Mouse (Mus musculus): ENCODE measurements around the gene Rnf151.

DNA sequence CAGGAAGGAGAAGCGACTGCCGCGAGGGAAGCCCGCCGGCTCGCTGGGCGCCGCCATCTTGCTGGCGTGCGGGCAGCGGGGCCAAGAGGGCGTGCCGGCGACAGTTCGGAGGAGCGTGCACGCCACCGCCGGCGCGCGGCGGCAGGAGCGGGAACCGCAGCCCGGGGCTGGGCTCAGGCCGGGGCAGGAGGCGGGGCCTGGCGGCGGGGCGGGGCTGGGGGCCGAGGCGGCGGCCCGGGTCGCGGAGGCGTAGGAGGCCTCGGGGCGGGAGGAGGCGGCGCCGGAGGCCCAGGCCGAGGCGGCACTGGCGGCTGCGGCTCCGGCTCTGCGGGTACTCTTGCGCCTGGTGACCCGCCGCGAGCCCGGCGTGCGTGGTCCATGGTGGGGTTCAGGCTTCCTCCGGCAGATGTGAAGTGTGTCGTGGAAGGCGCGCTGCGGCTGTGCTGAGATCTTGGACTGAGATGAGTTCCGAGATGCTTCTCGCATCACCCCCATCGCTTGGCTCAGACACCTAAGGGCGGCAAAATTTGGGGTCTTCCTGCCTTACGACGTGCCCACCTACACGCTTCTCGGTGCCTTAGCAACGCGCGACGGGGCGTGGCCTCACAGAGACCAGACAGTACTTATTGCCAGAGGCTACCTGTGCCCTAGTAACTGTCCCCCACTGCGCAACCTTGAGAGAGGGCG is 21.7 kb downstream of the Rnf151 start, which contains the start of the genes Gfer and Noxo1:
- TF ChIP-seq CTCF (conservative IDR thresholded peaks at IDR 0.05; ENCODE audit: low read length) = no peak
- TF ChIP-seq NANOG (IDR thresholded peaks at IDR 0.05; ENCODE audit: borderline replicate concordance, low read length) = no peak
- no peak for TF ChIP-seq POU5F1 (IDR thresholded peaks at IDR 0.05; ENCODE audit: borderline replicate concordance, low read length)
